Mouse (Mus musculus): ENCODE data around the gene Cgas.

DNA sequence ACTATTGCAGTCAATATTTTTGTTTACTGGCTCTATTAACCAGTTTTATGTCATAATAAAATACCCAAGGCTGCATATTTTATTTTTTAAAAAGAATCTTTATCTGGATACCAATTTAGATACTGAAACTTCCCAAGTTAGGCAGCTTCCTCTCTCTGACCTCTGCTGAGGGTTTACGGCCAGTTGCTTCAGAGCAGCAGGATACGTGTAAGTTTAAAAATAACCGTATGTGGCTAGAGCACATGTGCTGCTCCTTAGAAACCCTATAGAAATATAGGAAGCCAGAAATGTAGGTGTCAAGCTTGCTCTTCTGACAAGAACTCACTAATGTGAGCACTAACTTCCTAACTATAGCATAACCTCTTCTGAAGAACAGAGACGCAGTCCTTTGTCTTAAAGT lies 20.3 kb upstream of the Cgas start:
- TF ChIP-seq POLR2A (IDR thresholded peaks at IDR 0.05; ENCODE audit: control insufficient read depth in 1 of 2, insufficient read depth in 1 of 2, low read depth in 1 of 2, low read length in 2 of 2, poor library complexity in 1 of 2) (no peak), EP300 (IDR thresholded peaks at IDR 0.05; ENCODE audit: low read depth in 1 of 2, low read length in 2 of 2) (no peak), MEF2A (IDR thresholded peaks at IDR 0.05; ENCODE audit: extremely low read depth, insufficient replicate concordance, low read depth, low read length, poor library complexity, severe bottlenecking) (no peak), MXI1 (IDR thresholded peaks at IDR 0.05; ENCODE audit: low read depth, low read length) (no peak), CTCF (IDR thresholded peaks at IDR 0.05 in 2 of 3, conservative IDR thresholded peaks at IDR 0.05 in 1 of 3; ENCODE audit: control insufficient read depth in 1 of 3, insufficient read depth in 1 of 3, low read depth in 2 of 3, low read length in 3 of 3, poor library complexity in 1 of 3, severe bottlenecking in 1 of 3) (no peak), GATA1 (IDR thresholded peaks at IDR 0.05; ENCODE audit: low read depth, low read length) (no peak), ZNF384 (IDR thresholded peaks at IDR 0.05; ENCODE audit: low read depth, low read length) (no peak), ELF1 (IDR thresholded peaks at IDR 0.05; ENCODE audit: low read depth, low read length) (no peak)
